7 mouse cellular contexts compared by ENCODE assay signal in genomic region chr9:58312196-58312943, GRCm38 (mm10). TPM values are rescaled to one million over a fixed set of nuclear protein-coding genes. Genes with fewer than 3 reads are reported as not detected.
A peak's percentile ranks its signal among the peaks of the same experiment; 100 is the strongest.
DNase-seq lines count a peak whose midpoint lies in the region; ATAC-seq and TF ChIP-seq lines count a peak whose summit lies in the region.

No protein-coding gene starts in this region.

- ATAC-seq in forebrain, embryonic 14.5 days = peak; percentile 28
- peak; percentile 20 for ATAC-seq in kidney, embryonic 16.5 days (ENCODE audit: low FRiP score, low TSS enrichment)

- TF ChIP-seq CTCF in E14TG2a.4 (conservative IDR thresholded peaks at IDR 0.05; ENCODE audit: low read length) = no peak

- H3K27ac ChIP-seq in forebrain, embryonic 14.5 days (ENCODE audit: low read depth, low read length) = peak overlapping the region; percentile 52; the same call in 1 of the 2 replicates
- H3K27ac ChIP-seq in kidney, embryonic 16.5 days (ENCODE audit: low read length) = peak overlapping the region; percentile 87

- no peaks in the 10 kb centered on the region for H3K36me3 ChIP-seq in E14TG2a.4 (ENCODE audit: insufficient read depth, low read length)
- H3K36me3 ChIP-seq in forebrain, embryonic 14.5 days (ENCODE audit: control insufficient read depth, insufficient read depth, low read length) = no peaks in the 10 kb centered on the region
- no peaks in the 10 kb centered on the region for H3K36me3 ChIP-seq in kidney, embryonic 16.5 days (ENCODE audit: insufficient read depth, low read length)

- peak overlapping the region; percentile 58 for H3K9ac ChIP-seq in forebrain, embryonic 14.5 days (ENCODE audit: low read length)
- H3K9ac ChIP-seq in kidney, embryonic 16.5 days (replicated peaks; ENCODE audit: low read length) = peak overlapping the region; percentile 76

- peaks cover 35% of the 10 kb centered on the region for H3K4me1 ChIP-seq in E14TG2a.4 (replicated peaks; ENCODE audit: low read depth, low read length)
- peaks cover 40% of the 10 kb centered on the region for H3K4me1 ChIP-seq in forebrain, embryonic 14.5 days (ENCODE audit: control insufficient read depth, insufficient read depth, low read length)
- H3K4me1 ChIP-seq in kidney, embryonic 16.5 days (ENCODE audit: insufficient read depth, low read length) = peaks cover 61% of the 10 kb centered on the region

- no peaks in the 10 kb centered on the region for H3K9me3 ChIP-seq in E14TG2a.4 (ENCODE audit: low read length)
- H3K9me3 ChIP-seq in forebrain, embryonic 14.5 days (replicated peaks; ENCODE audit: control insufficient read depth, low read length) = no peaks in the 10 kb centered on the region
- no peaks in the 10 kb centered on the region for H3K9me3 ChIP-seq in kidney, embryonic 16.5 days (ENCODE audit: low read length)

- peak overlapping the region; percentile 58 for H3K4me2 ChIP-seq in forebrain, embryonic 14.5 days (ENCODE audit: low read length)
- H3K4me2 ChIP-seq in kidney, embryonic 16.5 days (replicated peaks; ENCODE audit: low read depth, low read length) = peak overlapping the region; percentile 88

- H3K27me3 ChIP-seq in E14TG2a.4 (ENCODE audit: insufficient read depth, low read length) = peaks cover 89% of the 10 kb centered on the region
- H3K27me3 ChIP-seq in forebrain, embryonic 14.5 days (replicated peaks; ENCODE audit: control insufficient read depth, insufficient read depth, low read length) = peaks cover 24% of the 10 kb centered on the region
- no peaks in the 10 kb centered on the region for H3K27me3 ChIP-seq in kidney, embryonic 16.5 days (ENCODE audit: insufficient read depth, low read length)

- peak overlapping the region; percentile 77 for H3K4me3 ChIP-seq in E14TG2a.4 (replicated peaks; ENCODE audit: low read length)
- peak overlapping the region; percentile 35 for H3K4me3 ChIP-seq in forebrain, embryonic 14.5 days (ENCODE audit: low read depth, low read length)
- peak overlapping the region; percentile 57 for H3K4me3 ChIP-seq in kidney, embryonic 16.5 days (ENCODE audit: low read length)

- 1% methylated on average over 72 of the region's 72 CpGs for WGBS in forebrain, embryonic 14.5 days
- under 1% methylated on average over 71 of the region's 72 CpGs for WGBS in kidney, embryonic 16.5 days

- peak; percentile 68 for DNase-seq in NIH3T3 (ENCODE audit: low read depth)
- peak; percentile 35 for DNase-seq in forebrain, embryonic 14.5 days (ENCODE audit: low spot score)
- peak; percentile 52 to 59 for DNase-seq in lung, postnatal 4 days
- no peak for DNase-seq in spleen, postnatal 36 days (ENCODE audit: low spot score in 2 of 2)
- DNase-seq in thymus, postnatal 36 days = no peak

RNA-seq across cellular contexts. Expression of gene Loxl1, which starts 0.6 kb away (rescaled TPM):
- polyA plus RNA-seq in forebrain, embryonic 14.5 days (2014; fragmentation: Nextera tagmentation; extraction: Ambion mirVana) = 9.2 and 11.1 TPM in 2 replicates
- polyA plus RNA-seq in kidney, embryonic 16.5 days (2015; fragmentation: Nextera tagmentation; extraction: Ambion mirVana) = 32.7 and 36.6 TPM in 2 replicates

RNA-seq across cellular contexts. Expression of gene Tbc1d21, which starts 57.9 kb away (rescaled TPM):
- not detected in 2 replicates for polyA plus RNA-seq in forebrain, embryonic 14.5 days (2014; fragmentation: Nextera tagmentation; extraction: Ambion mirVana)
- not detected in 2 replicates for polyA plus RNA-seq in kidney, embryonic 16.5 days (2015; fragmentation: Nextera tagmentation; extraction: Ambion mirVana)

RNA-seq across cellular contexts. Expression of gene Stoml1, which starts 59.4 kb away (rescaled TPM):
- polyA plus RNA-seq in forebrain, embryonic 14.5 days (2014; fragmentation: Nextera tagmentation; extraction: Ambion mirVana) = 75.1 and 81.1 TPM in 2 replicates
- polyA plus RNA-seq in kidney, embryonic 16.5 days (2015; fragmentation: Nextera tagmentation; extraction: Ambion mirVana) = 33.8 and 35.8 TPM in 2 replicates

Comparison
In these comparisons a context has a peak if more than half of its experiments do, and no peak if none do; other contexts are left out.
1. DNase-seq: peak in NIH3T3 (single experiment), forebrain, embryonic 14.5 days (single experiment) and lung, postnatal 4 days (2 of 2); none in spleen, postnatal 36 days (0 of 2) and thymus, postnatal 36 days (0 of 2).
2. Peak in every context shown above with its lines, with median percentiles within 50 percentile points of each other: H3K4me3 ChIP-seq.